Mouse (Mus musculus) thymus, adult 2 months (tissue): ENCODE data around the gene Cyp1a1.

Experiments used
- CTCF ChIP-seq: fragments of 200-500 bp; IDR thresholded peaks from 2 replicates; pipeline ENCODE4 v1.5.1; 2012; ENCODE audit warnings: mild to moderate bottlenecking, control low read depth, low read length, moderate library complexity, borderline replicate concordance; ENCODE audit not compliant: control insufficient read depth, poor library complexity, insufficient read depth; ENCODE audit errors: extremely low read depth
- POLR2A ChIP-seq: fragments of 200-500 bp; IDR thresholded peaks from 2 replicates; pipeline ENCODE4 v1.6.1; 2012; ENCODE audit warnings: mild to moderate bottlenecking, low read length, control low read depth, moderate library complexity; ENCODE audit not compliant: control insufficient read depth, poor library complexity, insufficient read depth; ENCODE audit errors: extremely low read depth

DNA sequence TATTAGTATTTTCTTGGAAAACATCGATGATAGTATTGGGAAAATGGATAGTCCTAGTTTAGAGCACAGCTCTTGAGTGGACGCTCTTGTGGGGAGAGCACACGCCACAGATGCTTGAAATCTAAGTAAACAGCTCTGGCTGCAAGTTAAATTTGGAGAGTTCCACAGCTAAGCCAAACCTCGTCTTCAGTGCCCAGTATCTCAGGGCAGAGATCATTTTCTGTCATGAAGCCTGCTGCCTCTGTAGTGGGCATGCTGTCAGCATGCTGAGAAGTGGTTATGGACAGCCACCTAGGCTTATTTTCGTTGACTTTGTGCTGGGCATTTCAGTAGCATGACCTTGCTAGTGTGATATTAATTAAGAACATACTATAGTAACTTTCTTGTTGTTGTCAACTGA is 36.1 kb downstream of the Cyp1a1 start:
- no peak for TF ChIP-seq CTCF
- no peak for TF ChIP-seq POLR2A
